Mouse (Mus musculus) liver, embryonic 13.5 days (tissue): ENCODE data around the gene Rpl22. TPM values are rescaled to one million over a fixed set of nuclear protein-coding genes. Genes with fewer than 3 reads are reported as not detected.

Experiments
- ATAC-seq: fragments of 200-750 bp; cut with Nextera tagmentation; 2 replicates; pipeline ENCODE4 v1.8.0; 2017; ENCODE audit warnings: low read depth, mild to moderate bottlenecking, moderate number of reproducible peaks, moderate library complexity
- DNase-seq: peaks from one replicate; pipeline ENCODE4 v3.0.0; 2022
- H3K27ac ChIP-seq: fragments of 300-500 bp; sonication (generic); 2 replicates; pipeline ENCODE4 v1.5.1; 2015; ENCODE audit warnings: moderate library complexity, mild to moderate bottlenecking, inconsistent platforms
- H3K27me3 ChIP-seq: fragments of 300-500 bp; sonication (generic); 2 replicates; pipeline ENCODE4 v1.6.1; 2015; ENCODE audit warnings: mild to moderate bottlenecking, inconsistent platforms
- H3K36me3 ChIP-seq: fragments of 300-500 bp; sonication (generic); 2 replicates; pipeline ENCODE4 v1.6.1; 2015; ENCODE audit warnings: mild to moderate bottlenecking, inconsistent platforms
- H3K4me1 ChIP-seq: fragments of 300-500 bp; sonication (generic); replicated peaks from 2 replicates; pipeline ENCODE4 v1.6.1; 2015; ENCODE audit warnings: inconsistent platforms
- H3K4me2 ChIP-seq: fragments of 300-500 bp; sonication (generic); 2 replicates; pipeline ENCODE4 v1.6.1; 2015; ENCODE audit warnings: inconsistent platforms, mild to moderate bottlenecking, moderate library complexity
- H3K4me3 ChIP-seq: fragments of 300-500 bp; sonication (generic); replicated peaks from 2 replicates; pipeline ENCODE4 v1.5.1; 2015; ENCODE audit warnings: mild to moderate bottlenecking, inconsistent platforms
- H3K9ac ChIP-seq: fragments of 300-500 bp; sonication (generic); 2 replicates; pipeline ENCODE4 v1.6.1; 2015; ENCODE audit warnings: mild to moderate bottlenecking, inconsistent platforms
- H3K9me3 ChIP-seq: fragments of 300-500 bp; sonication (generic); replicated peaks from 2 replicates; pipeline ENCODE4 v1.6.1; 2016; ENCODE audit warnings: inconsistent platforms
- WGBS: fragments of 180-500 bp; shearing (Covaris S2); methylation state at CpG from one replicate; pipeline ENCODE4 v1.1.7; 2015; ENCODE audit not compliant: insufficient replicate concordance; 5-methylcytosine and 5-hydroxymethylcytosine counted together
- polyA plus RNA-seq: library from polyadenylated mRNA; unstranded; fragments of >200 nt; fragmentation: Nextera tagmentation; extraction: Ambion mirVana; gene quantifications from 2 replicates; pipeline ENCODE4 v1.2.1, GENCODE M21; 2015

Gene Rpl22
- polyA plus RNA-seq, 1 experiment from 2014 or later = 353 TPM

DNA sequence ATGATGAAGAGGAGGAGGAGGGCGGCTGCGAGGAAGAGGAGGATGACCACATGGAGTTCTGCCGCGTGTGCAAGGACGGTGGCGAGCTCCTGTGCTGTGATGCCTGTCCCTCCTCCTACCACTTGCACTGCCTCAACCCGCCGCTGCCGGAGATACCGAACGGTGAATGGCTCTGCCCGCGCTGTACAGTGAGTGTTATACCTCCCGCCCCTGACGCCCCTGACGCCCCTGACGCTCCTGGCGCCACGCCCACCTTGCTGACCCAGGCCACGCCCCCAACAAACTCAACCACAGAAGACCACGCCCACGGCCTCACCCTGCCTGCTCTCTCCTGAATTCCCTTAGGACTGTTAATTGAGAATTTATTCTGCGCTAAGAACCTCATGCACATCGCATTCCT, 35.3 kb downstream of the Rpl22 start:
- peak overlapping the region; percentile 53 for H3K4me2 ChIP-seq
- H3K4me1 ChIP-seq = peaks cover 22% of the 10 kb centered on the region
- H3K36me3 ChIP-seq = no peaks in the 10 kb centered on the region
- 2% methylated on average over 24 of the region's 24 CpGs for WGBS
- H3K27me3 ChIP-seq = peaks cover 22% of the 10 kb centered on the region; the same call in 1 of the 2 replicates
- no peak overlapping the region for H3K27ac ChIP-seq
- no peaks in the 10 kb centered on the region for H3K9me3 ChIP-seq
- DNase-seq (peak; percentile 73), ATAC-seq (peak; percentile 66)
- no peak overlapping the region for H3K9ac ChIP-seq
- peak overlapping the region; percentile 2 for H3K4me3 ChIP-seq

DNA sequence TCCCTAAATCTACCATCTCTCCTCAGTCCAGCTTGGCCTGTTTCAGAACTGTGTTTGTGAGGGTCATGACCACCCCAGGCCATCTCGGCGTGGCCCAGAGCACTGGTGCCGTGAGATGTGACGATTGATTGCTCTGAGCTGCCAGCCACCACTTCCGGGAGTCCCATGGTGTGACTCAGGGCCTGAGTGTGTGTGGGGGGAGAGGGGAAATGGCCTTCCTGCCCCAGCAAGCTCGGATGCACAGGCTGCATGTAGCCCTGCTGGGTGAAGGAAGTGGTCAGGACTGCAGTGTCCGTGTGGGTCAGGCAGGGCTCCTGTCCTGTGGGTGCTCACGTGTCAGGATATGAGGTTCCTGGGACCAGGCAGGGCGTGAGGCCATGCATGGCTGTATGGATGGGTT, 36.6 kb downstream of the Rpl22 start:
- H3K4me2 ChIP-seq = no peak overlapping the region
- H3K9me3 ChIP-seq = no peaks in the 10 kb centered on the region
- DNase-seq = no peak
- peaks cover 22% of the 10 kb centered on the region; the same call in 1 of the 2 replicates for H3K27me3 ChIP-seq
- no peak for ATAC-seq
- H3K36me3 ChIP-seq = no peaks in the 10 kb centered on the region
- WGBS = 17% methylated on average over 9 of the region's 9 CpGs
- H3K27ac ChIP-seq = no peak overlapping the region
- H3K4me3 ChIP-seq = no peak overlapping the region
- H3K4me1 ChIP-seq = peaks cover 22% of the 10 kb centered on the region
- H3K9ac ChIP-seq = no peak overlapping the region

- DNase-seq (no peak), ATAC-seq (no peak)
- Histone ChIP-seq H3K4me3 (no peak overlapping the region), H3K9me3 (no peaks in the 10 kb centered on the region), H3K4me1 (peaks cover 15% of the 10 kb centered on the region), H3K36me3 (no peaks in the 10 kb centered on the region), H3K27me3 (peaks cover 9% of the 10 kb centered on the region; the same call in 1 of the 2 replicates), H3K4me2 (no peak overlapping the region), H3K27ac (no peak overlapping the region), H3K9ac (no peak overlapping the region)
- WGBS = 63% methylated on average over 7 of the region's 7 CpGs
Observed at GRCm38 (mm10) chr4:152365228-152365627, 39.7 kb downstream of the Rpl22 start.

DNA sequence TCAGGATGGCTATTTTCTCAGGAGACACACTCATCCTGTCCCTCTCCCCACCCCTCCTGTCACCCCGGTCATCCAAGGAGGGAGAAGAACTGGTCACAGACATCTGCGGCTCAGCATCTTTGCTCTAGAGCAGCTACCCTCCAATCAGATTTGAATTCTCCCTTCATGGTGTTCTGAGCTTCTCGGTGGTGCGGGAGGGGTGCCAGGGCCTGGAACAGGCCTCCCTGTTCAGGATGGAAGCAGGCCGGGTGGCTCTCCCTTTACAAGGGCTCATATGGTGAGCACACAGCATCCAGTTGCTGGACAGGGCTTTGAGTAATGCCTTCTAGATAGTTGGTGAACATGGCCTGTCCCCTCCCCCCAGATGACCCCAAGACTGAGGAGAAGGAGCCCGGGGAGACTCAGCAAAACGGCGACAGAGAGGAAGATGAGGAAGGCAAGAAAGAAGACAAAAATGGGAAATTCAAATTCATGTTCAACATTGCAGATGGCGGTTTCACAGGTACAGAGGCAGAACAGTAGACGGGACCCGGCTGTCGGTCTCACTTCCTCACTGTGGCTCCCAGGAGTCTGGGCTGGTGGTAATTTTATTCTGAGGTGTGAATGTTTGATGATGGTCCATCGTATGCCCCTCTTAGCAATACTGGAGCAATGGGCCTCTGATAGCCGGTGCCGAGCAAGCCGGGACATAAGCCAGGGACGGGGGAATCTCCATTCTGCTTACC, 57.1 kb downstream of the Rpl22 start:
- DNase-seq (no peak), ATAC-seq (no peak)
- Histone ChIP-seq H3K4me1 (no peaks in the 10 kb centered on the region), H3K36me3 (no peaks in the 10 kb centered on the region), H3K9ac (no peak overlapping the region), H3K27me3 (no peaks in the 10 kb centered on the region), H3K4me2 (no peak overlapping the region), H3K9me3 (no peaks in the 10 kb centered on the region), H3K27ac (no peak overlapping the region), H3K4me3 (no peak overlapping the region)
- WGBS = 66% methylated on average over 17 of the region's 17 CpGs

Other genes starting within 250 kb of the Rpl22 start
- gene Tnfrsf25, start 209.8 kb upstream of the Rpl22 start, polyA plus RNA-seq = 0.37 and 0.48 TPM in 2 replicates
- 1.8 and 2.1 TPM in 2 replicates for gene Espn, start 173.4 kb upstream of the Rpl22 start, polyA plus RNA-seq
- gene Hes2, start 166.9 kb upstream of the Rpl22 start, polyA plus RNA-seq = 0.06 TPM in 1 of 2 replicates, not detected in the other
- 24.8 and 25.2 TPM in 2 replicates for gene Acot7, start 147.6 kb upstream of the Rpl22 start, polyA plus RNA-seq
- gene Gpr153, start 51.5 kb upstream of the Rpl22 start, polyA plus RNA-seq = 0.81 and 0.82 TPM in 2 replicates
- gene Hes3, start 34.1 kb upstream of the Rpl22 start, polyA plus RNA-seq = not detected in 2 replicates
- gene Icmt, start 28.5 kb upstream of the Rpl22 start, polyA plus RNA-seq = 7.9 and 8.6 TPM in 2 replicates
- gene Rnf207, start 6.7 kb upstream of the Rpl22 start, polyA plus RNA-seq = 0.27 and 0.31 TPM in 2 replicates
- gene Chd5, start 12.9 kb downstream of the Rpl22 start, polyA plus RNA-seq = 0.21 and 0.52 TPM in 2 replicates
- gene Nphp4, start 151.0 kb downstream of the Rpl22 start, polyA plus RNA-seq = 0.16 TPM in 2 replicates
- 8.3 and 9.6 TPM in 2 replicates for gene Kcnab2, start 152.1 kb downstream of the Rpl22 start, polyA plus RNA-seq